Mouse (Mus musculus): ENCODE results near the gene Rtf2. TPM values are rescaled to one million over a fixed set of nuclear protein-coding genes. Genes with fewer than 3 reads are reported as not detected.

Gene Rtf2
- total RNA-seq, 1 experiment: 51.0 TPM

GRCm38 (mm10) chr2:172466427-172467132 is 26.2 kb downstream of the Rtf2 start:
- H3K9me3 ChIP-seq (ENCODE audit: control insufficient read depth, insufficient read depth, low read depth, low read length): no peaks in the 10 kb centered on the region
- no peaks in the 10 kb centered on the region for H3K4me1 ChIP-seq (ENCODE audit: control insufficient read depth in 2 of 2, insufficient read depth in 2 of 2, low read length in 2 of 2, poor library complexity in 1 of 2)
- H3K27ac ChIP-seq (ENCODE audit: insufficient read depth, low read depth, low read length, poor library complexity, severe bottlenecking): no peak overlapping the region
- H3K4me3 ChIP-seq (ENCODE audit: insufficient read depth in 1 of 2, low read depth in 1 of 2, low read length in 2 of 2, poor library complexity in 1 of 2, severe bottlenecking in 1 of 2): no peak overlapping the region
- TF ChIP-seq CHD2 (IDR thresholded peaks at IDR 0.05; ENCODE audit: low read depth, low read length) (no peak), ZNF384 (IDR thresholded peaks at IDR 0.05; ENCODE audit: low read depth, low read length) (no peak), MAFK (IDR thresholded peaks at IDR 0.05; ENCODE audit: insufficient read depth, low read depth, low read length) (no peak), HCFC1 (IDR thresholded peaks at IDR 0.05; ENCODE audit: borderline replicate concordance, insufficient read depth, low read length) (no peak), ZC3H11A (IDR thresholded peaks at IDR 0.05; ENCODE audit: borderline replicate concordance, low read depth, low read length) (no peak)
- in situ Hi-C loops (cut with MboI; ENCODE audit: low sequenced_read_pairs in 2 of 2, unreplicated experiment in 2 of 2): no loop called here
- no peak overlapping the region for H3K9ac ChIP-seq (ENCODE audit: insufficient read depth, low read depth, low read length, poor library complexity, severe bottlenecking)
- no peak for DNase-seq (ENCODE audit: low read depth, low spot score)
- H3K36me3 ChIP-seq (ENCODE audit: control insufficient read depth, insufficient read depth, low read length, poor library complexity, severe bottlenecking): peaks cover 35% of the 10 kb centered on the region

DNA sequence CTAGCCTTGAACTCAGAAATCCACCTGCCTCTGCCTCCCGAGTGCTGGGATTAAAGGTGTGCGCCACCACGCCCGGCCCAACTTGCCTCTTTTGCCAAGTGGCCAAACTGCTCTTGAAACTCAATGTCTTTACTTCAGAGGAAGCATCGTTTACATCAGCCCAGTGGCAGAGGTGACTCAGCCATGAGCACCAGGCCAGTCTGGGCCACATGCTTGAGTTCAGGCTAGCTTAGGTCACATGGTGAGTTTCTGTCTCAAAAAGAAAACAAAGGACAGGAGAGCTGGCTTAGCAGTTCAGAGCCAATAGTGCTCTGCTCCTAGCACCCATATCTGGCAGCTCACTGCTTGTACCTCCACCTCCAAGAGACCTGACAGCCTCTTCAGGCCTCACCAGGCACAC is 26.9 kb downstream of the Rtf2 start:
- H3K4me1 ChIP-seq (ENCODE audit: control insufficient read depth in 2 of 2, insufficient read depth in 2 of 2, low read length in 2 of 2, poor library complexity in 1 of 2): no peaks in the 10 kb centered on the region
- no peak overlapping the region for H3K9ac ChIP-seq (ENCODE audit: insufficient read depth, low read depth, low read length, poor library complexity, severe bottlenecking)
- no peak overlapping the region for H3K27ac ChIP-seq (ENCODE audit: insufficient read depth, low read depth, low read length, poor library complexity, severe bottlenecking)
- no peak overlapping the region for H3K4me3 ChIP-seq (ENCODE audit: insufficient read depth in 1 of 2, low read depth in 1 of 2, low read length in 2 of 2, poor library complexity in 1 of 2, severe bottlenecking in 1 of 2)
- TF ChIP-seq CHD2 (IDR thresholded peaks at IDR 0.05; ENCODE audit: low read depth, low read length) (no peak), ZC3H11A (IDR thresholded peaks at IDR 0.05; ENCODE audit: borderline replicate concordance, low read depth, low read length) (no peak), ZNF384 (IDR thresholded peaks at IDR 0.05; ENCODE audit: low read depth, low read length) (no peak), HCFC1 (IDR thresholded peaks at IDR 0.05; ENCODE audit: borderline replicate concordance, insufficient read depth, low read length) (no peak), MAFK (IDR thresholded peaks at IDR 0.05; ENCODE audit: insufficient read depth, low read depth, low read length) (no peak)
- H3K9me3 ChIP-seq (ENCODE audit: control insufficient read depth, insufficient read depth, low read depth, low read length): no peaks in the 10 kb centered on the region
- DNase-seq (ENCODE audit: low read depth, low spot score): no peak
- in situ Hi-C loops (cut with MboI; ENCODE audit: low sequenced_read_pairs in 2 of 2, unreplicated experiment in 2 of 2): no loop called here
- H3K36me3 ChIP-seq (ENCODE audit: control insufficient read depth, insufficient read depth, low read length, poor library complexity, severe bottlenecking): peaks cover 35% of the 10 kb centered on the region

- in situ Hi-C loops (cut with MboI; ENCODE audit: low sequenced_read_pairs in 2 of 2, unreplicated experiment in 2 of 2): no loop called here
- no peak for DNase-seq (ENCODE audit: low read depth, low spot score)
- H3K9me3 ChIP-seq (ENCODE audit: control insufficient read depth, insufficient read depth, low read depth, low read length): no peaks in the 10 kb centered on the region
- H3K4me1 ChIP-seq (ENCODE audit: control insufficient read depth in 2 of 2, insufficient read depth in 2 of 2, low read length in 2 of 2, poor library complexity in 1 of 2): no peaks in the 10 kb centered on the region
- TF ChIP-seq HCFC1 (IDR thresholded peaks at IDR 0.05; ENCODE audit: borderline replicate concordance, insufficient read depth, low read length) (no peak), MAFK (IDR thresholded peaks at IDR 0.05; ENCODE audit: insufficient read depth, low read depth, low read length) (no peak), CHD2 (IDR thresholded peaks at IDR 0.05; ENCODE audit: low read depth, low read length) (no peak), ZNF384 (IDR thresholded peaks at IDR 0.05; ENCODE audit: low read depth, low read length) (no peak), ZC3H11A (IDR thresholded peaks at IDR 0.05; ENCODE audit: borderline replicate concordance, low read depth, low read length) (no peak)
- no peak overlapping the region for H3K9ac ChIP-seq (ENCODE audit: insufficient read depth, low read depth, low read length, poor library complexity, severe bottlenecking)
- H3K4me3 ChIP-seq (ENCODE audit: insufficient read depth in 1 of 2, low read depth in 1 of 2, low read length in 2 of 2, poor library complexity in 1 of 2, severe bottlenecking in 1 of 2): no peak overlapping the region
- H3K36me3 ChIP-seq (ENCODE audit: control insufficient read depth, insufficient read depth, low read length, poor library complexity, severe bottlenecking): peaks cover 30% of the 10 kb centered on the region
- no peak overlapping the region for H3K27ac ChIP-seq (ENCODE audit: insufficient read depth, low read depth, low read length, poor library complexity, severe bottlenecking)
These were observed 28.0 kb downstream of the Rtf2 start for GRCm38 (mm10) chr2:172468346-172468819.

- H3K4me1 ChIP-seq (ENCODE audit: control insufficient read depth in 2 of 2, insufficient read depth in 2 of 2, low read length in 2 of 2, poor library complexity in 1 of 2): no peaks in the 10 kb centered on the region
- no peak for TF ChIP-seq MAFK (IDR thresholded peaks at IDR 0.05; ENCODE audit: insufficient read depth, low read depth, low read length)
- no peak for TF ChIP-seq HCFC1 (IDR thresholded peaks at IDR 0.05; ENCODE audit: borderline replicate concordance, insufficient read depth, low read length)
- TF ChIP-seq ZC3H11A (IDR thresholded peaks at IDR 0.05; ENCODE audit: borderline replicate concordance, low read depth, low read length): no peak
- TF ChIP-seq CHD2 (IDR thresholded peaks at IDR 0.05; ENCODE audit: low read depth, low read length): no peak
- no peak for TF ChIP-seq ZNF384 (IDR thresholded peaks at IDR 0.05; ENCODE audit: low read depth, low read length)
- peaks cover 9% of the 10 kb centered on the region; the same call in 1 of the 2 replicates for H3K36me3 ChIP-seq (ENCODE audit: control insufficient read depth, insufficient read depth, low read length, poor library complexity, severe bottlenecking)
- no peaks in the 10 kb centered on the region for H3K9me3 ChIP-seq (ENCODE audit: control insufficient read depth, insufficient read depth, low read depth, low read length)
- DNase-seq (ENCODE audit: low read depth, low spot score): no peak
- H3K9ac ChIP-seq (ENCODE audit: insufficient read depth, low read depth, low read length, poor library complexity, severe bottlenecking): no peak within 1 kb of the TSS
- H3K27ac ChIP-seq (ENCODE audit: insufficient read depth, low read depth, low read length, poor library complexity, severe bottlenecking): no peak within 1 kb of the TSS
- no peak within 1 kb of the TSS for H3K4me3 ChIP-seq (ENCODE audit: insufficient read depth in 1 of 2, low read depth in 1 of 2, low read length in 2 of 2, poor library complexity in 1 of 2, severe bottlenecking in 1 of 2)
- in situ Hi-C loops (cut with MboI; ENCODE audit: low sequenced_read_pairs in 2 of 2, unreplicated experiment in 2 of 2): loop anchor here in 1 of 2 experiments (10.0 kb wide), 1 partner anchor 302 kb away; no protein-coding TSS in a partner anchor
These were observed 32.0 kb downstream of the Rtf2 start, which contains the start of gene Fam209 for GRCm38 (mm10) chr2:172472318-172472717. Gene Fam209, plus strand, starts transcription at chr2:172472520.
